Mouse (Mus musculus) lung, adult 2 months (tissue): ENCODE measurements at regions not wholly inside any gene's neighbourhood (a gene's known extent, or its start where the extent isn't known, plus 50 kb on each side); places are given as distances from the start of the nearest gene placed in this dataset.

Experiments
- CTCF ChIP-seq: fragments of 200-500 bp; IDR thresholded peaks from 2 replicates; pipeline ENCODE4 v1.5.1; 2011; ENCODE audit warnings: mild to moderate bottlenecking, low read length, control low read depth; ENCODE audit not compliant: insufficient read depth
- POLR2A ChIP-seq: fragments of 200-500 bp; IDR thresholded peaks from 2 replicates; pipeline ENCODE4 v1.6.1; 2011; ENCODE audit warnings: low read depth, mild to moderate bottlenecking, control low read depth, low read length, borderline replicate concordance; ENCODE audit errors: extremely low read depth

- no peak for TF ChIP-seq CTCF
- no peak for TF ChIP-seq POLR2A
Observed at GRCm38 (mm10) chr11:24708790-24709189, 630.9 kb downstream of the Bcl11a start.
